Mouse (Mus musculus) forebrain, embryonic 10.5 days (tissue): ENCODE data around the gene Plcd4. TPM values are rescaled to one million over a fixed set of nuclear protein-coding genes. Genes with fewer than 3 reads are reported as not detected.

ENCODE experiments used
- microRNA-seq: library from miRNA; unstranded; fragments of <30 nt; microRNA quantifications from one replicate; pipeline ENCODE4, GENCODE M21; 2017
- polyA plus RNA-seq: library from polyadenylated mRNA; unstranded; fragments of >200 nt; fragmentation: Nextera tagmentation; extraction: Ambion mirVana; gene quantifications from 2 replicates; pipeline ENCODE4 v1.2.1, GENCODE M21; 2016

The Plcd4 gene
- polyA plus RNA-seq, 1 experiment from 2014 or later, result 0.90 TPM

Small RNAs within 50 kb of the gene (microRNA-seq; reads per million reads assigned to microRNA genes)
- not detected for gene Gm25035

Other genes with a start within 250 kb of the Plcd4 start
- 8.1 and 8.3 TPM in 2 replicates for gene Tmbim1, start 237.3 kb upstream of the Plcd4 start, polyA plus RNA-seq
- 0.12 and 0.34 TPM in 2 replicates for gene Catip, start 180.8 kb upstream of the Plcd4 start, polyA plus RNA-seq
- gene Slc11a1, start 167.7 kb upstream of the Plcd4 start, polyA plus RNA-seq, result 2.7 and 2.9 TPM in 2 replicates
- 38.0 and 38.2 TPM in 2 replicates for gene Ctdsp1, start 151.4 kb upstream of the Plcd4 start, polyA plus RNA-seq
- 0.12 and 0.17 TPM in 2 replicates for gene Vil1, start 133.5 kb upstream of the Plcd4 start, polyA plus RNA-seq
- gene Cnot9, start 36.8 kb upstream of the Plcd4 start, polyA plus RNA-seq, result 112 TPM in 2 replicates
- 53.2 TPM in 2 replicates for gene Usp37, start 1.4 kb downstream of the Plcd4 start, polyA plus RNA-seq
- 9.7 and 10.8 TPM in 2 replicates for gene Zfp142, start 45.4 kb downstream of the Plcd4 start, polyA plus RNA-seq
- gene Bcs1l, start 45.4 kb downstream of the Plcd4 start, polyA plus RNA-seq, result 16.8 and 18.1 TPM in 2 replicates
- gene Rnf25, start 58.5 kb downstream of the Plcd4 start, polyA plus RNA-seq, result 37.7 and 40.0 TPM in 2 replicates
- 12.0 and 17.6 TPM in 2 replicates for gene Stk36, start 58.6 kb downstream of the Plcd4 start, polyA plus RNA-seq
- gene Ttll4, start 118.9 kb downstream of the Plcd4 start, polyA plus RNA-seq, result 54.9 and 58.0 TPM in 2 replicates
- 10.4 and 11.5 TPM in 2 replicates for gene Cyp27a1, start 170.7 kb downstream of the Plcd4 start, polyA plus RNA-seq
- gene Prkag3, start 206.3 kb downstream of the Plcd4 start, polyA plus RNA-seq, result 0.20 TPM in 1 of 2 replicates, not detected in the other
- 9.1 and 10.6 TPM in 2 replicates for gene Wnt6, start 229.0 kb downstream of the Plcd4 start, polyA plus RNA-seq
- gene Wnt10a, start 248.6 kb downstream of the Plcd4 start, polyA plus RNA-seq, result 0.65 and 0.92 TPM in 2 replicates